Mouse (Mus musculus) embryonic facial prominence, embryonic 11.5 days (tissue): Measurements from ENCODE around the gene Vmn2r45. TPM values are rescaled to one million over a fixed set of nuclear protein-coding genes. Genes with fewer than 3 reads are reported as not detected.
"Not testable (repeated sequence)": the region's sequence is repeated elsewhere in the genome, so short reads cannot be mapped to it uniquely, and the experiment has no call there.

ENCODE experiments used
- ATAC-seq: fragments of 200-750 bp; cut with Nextera tagmentation; replicated peaks from 2 replicates; pipeline ENCODE4 v1.8.0; 2017; ENCODE audit warnings: low read depth; ENCODE audit not compliant: insufficient number of reproducible peaks, low FRiP score, low TSS enrichment
- DNase-seq: peaks from one replicate; pipeline ENCODE4 v3.0.0-alpha.2; 2015; ENCODE audit warnings: low spot score
- H3K27ac ChIP-seq: fragments of 300-500 bp; sonication (generic); replicated peaks from 2 replicates; pipeline ENCODE4 v1.5.1; 2014; ENCODE audit warnings: mild to moderate bottlenecking, low read depth, low read length, control low read depth
- H3K27me3 ChIP-seq: fragments of 300-500 bp; sonication (generic); 2 replicates; pipeline ENCODE4 v1.6.1; 2014; ENCODE audit warnings: mild to moderate bottlenecking, low read length, moderate library complexity, mixed read lengths; ENCODE audit not compliant: control insufficient read depth, insufficient read depth
- H3K36me3 ChIP-seq: fragments of 300-500 bp; sonication (generic); replicated peaks from 2 replicates; pipeline ENCODE4 v1.6.1; 2014; ENCODE audit warnings: low read depth, mild to moderate bottlenecking, low read length, moderate library complexity, mixed read lengths; ENCODE audit not compliant: control insufficient read depth, insufficient read depth
- H3K4me1 ChIP-seq: fragments of 300-500 bp; sonication (generic); 2 replicates; pipeline ENCODE4 v1.6.1; 2014; ENCODE audit warnings: low read length, mixed read lengths; ENCODE audit not compliant: control insufficient read depth, insufficient read depth
- H3K4me2 ChIP-seq: fragments of 300-500 bp; sonication (generic); 2 replicates; pipeline ENCODE4 v1.6.1; 2014; ENCODE audit warnings: low read depth, mild to moderate bottlenecking, control low read depth, low read length, moderate library complexity
- H3K4me3 ChIP-seq: fragments of 300-500 bp; sonication (generic); 2 replicates; pipeline ENCODE4 v1.5.1; 2014; ENCODE audit warnings: low read depth, low read length, control low read depth
- H3K9ac ChIP-seq: fragments of 300-500 bp; sonication (generic); replicated peaks from 2 replicates; pipeline ENCODE4 v1.6.1; 2014; ENCODE audit warnings: mild to moderate bottlenecking, control low read depth, low read length
- H3K9me3 ChIP-seq: fragments of 300-500 bp; sonication (generic); replicated peaks from 2 replicates; pipeline ENCODE4 v1.6.1; 2016; ENCODE audit warnings: mild to moderate bottlenecking, low read length, inconsistent platforms, mixed read lengths; ENCODE audit not compliant: control insufficient read depth
- WGBS: fragments of 180-500 bp; shearing (Covaris S2); extraction: QIAGEN DNeasy Blood & Tissue Kit; methylation state at CpG from one replicate; pipeline ENCODE4 v1.1.7; 2014; 5-methylcytosine and 5-hydroxymethylcytosine counted together
- polyA plus RNA-seq: library from polyadenylated mRNA; unstranded; fragments of >200 nt; fragmentation: Nextera tagmentation; extraction: Ambion mirVana; gene quantifications from 2 replicates; pipeline ENCODE4 v1.2.1, GENCODE M21; 2014

The Vmn2r45 gene
- not detected in 2 replicates for polyA plus RNA-seq

GRCm38 (mm10) chr7:8488975-8489374 lies at the start of gene Vmn2r45:
Gene Vmn2r45, minus strand, starts transcription at chr7:8489075.
- not testable (repeated sequence) for H3K27ac ChIP-seq, DNase-seq, H3K27me3 ChIP-seq, ATAC-seq, H3K4me1 ChIP-seq, H3K36me3 ChIP-seq, H3K4me2 ChIP-seq, H3K4me3 ChIP-seq, H3K9me3 ChIP-seq, H3K9ac ChIP-seq
- WGBS: 44% methylated on average over 1 of the region's 2 CpGs

Other genes with a start within 250 kb of the Vmn2r45 start
- gene Vmn2r43, start 228.5 kb downstream of the Vmn2r45 start, polyA plus RNA-seq: not detected in 2 replicates
- not detected in 2 replicates for gene Vmn2r44, start 105.7 kb downstream of the Vmn2r45 start, polyA plus RNA-seq